Mouse (Mus musculus): Measurements from ENCODE around the gene Neurod4.

DNA sequence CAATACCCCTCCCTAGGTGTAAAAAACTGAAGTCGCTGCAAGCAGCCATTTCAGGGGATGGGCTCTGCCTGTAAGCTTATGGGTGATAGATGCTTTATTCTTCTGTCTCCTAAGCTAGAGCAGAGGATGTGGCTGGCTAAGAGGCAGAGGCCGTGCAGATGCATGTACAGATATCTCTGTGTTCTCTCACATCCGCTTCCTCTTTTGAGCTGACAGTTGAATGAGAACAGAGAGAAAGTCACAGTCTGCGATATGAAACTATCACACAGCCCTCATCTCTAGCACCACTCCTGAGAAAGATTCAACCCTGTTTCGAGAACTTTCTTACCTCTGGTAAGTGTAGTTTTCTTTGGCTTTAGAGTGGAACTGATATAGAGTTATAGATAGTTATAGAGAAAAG, 42.6 kb upstream of the Neurod4 start, which contains the start of gene Tespa1:
- TF ChIP-seq CHD1 (IDR thresholded peaks at IDR 0.05; ENCODE audit: low read depth, low read length) (0 out of 2 replicates have a peak, but pooled peaks have one; percentile 58), POLR2A (IDR thresholded peaks at IDR 0.05; ENCODE audit: low read depth, low read length) (peak; percentile 61), ZNF384 (IDR thresholded peaks at IDR 0.05; ENCODE audit: low read depth, low read length) (no peak), USF1 (IDR thresholded peaks at IDR 0.05; ENCODE audit: low read depth, low read length) (no peak), RCOR1 (conservative IDR thresholded peaks at IDR 0.05; ENCODE audit: low read depth, low read length) (0 out of 2 replicates have a peak, but pooled peaks have one; percentile 28), MYC (IDR thresholded peaks at IDR 0.05; ENCODE audit: low read depth, low read length) (0 out of 2 replicates have a peak, but pooled peaks have one; percentile 52), JUN (IDR thresholded peaks at IDR 0.05; ENCODE audit: insufficient read depth, low read depth, low read length) (peak; percentile 16; the same call in 1 of the 2 replicates), HCFC1 (IDR thresholded peaks at IDR 0.05; ENCODE audit: low read depth, low read length) (0 out of 2 replicates have a peak, but pooled peaks have one; percentile 27), CTCF (conservative IDR thresholded peaks at IDR 0.05 in 1 of 2, IDR thresholded peaks at IDR 0.05 in 1 of 2; ENCODE audit: low read depth in 2 of 2, low read length in 2 of 2) (no peak), ZMIZ1 (IDR thresholded peaks at IDR 0.05; ENCODE audit: low read depth, low read length) (no peak), NELFE (IDR thresholded peaks at IDR 0.05; ENCODE audit: low read depth, low read length) (no peak)

Measured in CH12.LX (cell line).